Mouse (Mus musculus): ENCODE results near the gene Ctnna3.
A peak's percentile ranks its signal among the peaks of the same experiment; 100 is the strongest.
"Not testable (repeated sequence)": the region's sequence is repeated elsewhere in the genome, so short reads cannot be mapped to it uniquely, and the experiment has no call there.

The Ctnna3 gene

DNA sequence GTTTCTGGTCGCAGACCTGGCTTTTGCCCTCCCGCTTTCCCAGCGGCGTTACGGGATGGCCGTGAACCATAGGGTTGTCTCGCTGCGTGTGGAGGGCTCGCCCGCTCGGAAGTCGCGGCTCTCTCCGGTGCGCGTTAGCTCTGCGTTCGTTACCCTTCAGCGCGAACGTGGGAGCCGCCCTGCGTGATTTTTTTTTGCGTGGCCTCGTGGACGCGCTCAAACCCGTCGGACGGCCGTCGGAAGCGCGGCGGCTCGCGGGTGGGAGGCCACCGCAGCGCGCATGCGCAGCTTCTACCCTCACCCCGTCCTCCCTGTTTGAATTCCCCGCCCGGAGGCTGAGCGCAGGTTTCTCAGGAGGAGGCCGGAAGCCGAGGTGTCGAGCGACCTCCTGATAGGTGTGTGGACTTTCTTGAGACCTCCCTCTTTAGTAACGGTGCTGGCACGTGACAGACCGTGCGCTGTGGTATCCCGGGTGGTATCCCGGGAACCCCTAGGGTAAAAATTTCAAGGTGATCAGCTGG, at the start of gene Ctnna3:
Ctnna3 (plus strand) TSS at position 314 of the 521 bp plus-strand sequence.
- DNase-seq: peak; percentile 83

DNA sequence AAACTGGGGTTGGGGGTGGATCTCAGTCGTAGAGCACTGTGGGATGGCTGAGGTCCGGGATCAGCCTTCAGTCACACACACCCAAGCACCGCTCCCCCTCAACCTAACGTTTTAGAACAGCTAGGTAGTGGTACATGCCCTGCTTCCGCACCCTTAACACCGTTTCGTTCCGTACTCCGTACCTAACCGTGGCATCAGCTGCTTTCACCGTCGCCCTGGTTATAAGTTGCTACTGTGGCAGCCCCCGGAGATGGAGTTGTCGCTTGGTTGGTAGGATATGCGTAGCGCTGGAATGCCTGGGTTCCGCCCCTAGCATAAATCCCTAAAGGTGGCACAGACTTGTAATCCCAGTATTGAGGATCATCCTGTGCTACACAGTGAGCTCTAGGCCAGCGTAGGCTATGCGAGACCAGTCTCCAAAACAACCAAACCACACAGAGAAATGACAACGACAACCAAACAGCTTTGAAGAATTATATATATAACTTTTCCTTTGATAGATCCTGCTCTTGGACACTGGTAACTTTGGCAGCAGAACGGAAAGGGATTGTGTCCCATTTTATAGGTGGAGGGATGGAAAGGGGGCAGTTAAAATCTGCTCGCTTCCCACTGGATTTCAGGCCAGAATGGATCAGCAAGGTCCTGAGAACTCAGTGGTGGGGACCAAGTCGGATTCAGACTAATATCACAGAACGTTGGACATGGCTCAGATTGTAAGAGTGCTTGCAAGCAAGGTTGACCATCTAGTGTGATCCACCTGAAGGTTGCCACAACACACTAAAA, 48.2 kb upstream of the Ctnna3 start, which contains the start of gene Sirt1:
Sirt1 (minus strand) TSS at position 207 of the 783 bp plus-strand sequence.
- peak; percentile 14 for DNase-seq

DNA sequence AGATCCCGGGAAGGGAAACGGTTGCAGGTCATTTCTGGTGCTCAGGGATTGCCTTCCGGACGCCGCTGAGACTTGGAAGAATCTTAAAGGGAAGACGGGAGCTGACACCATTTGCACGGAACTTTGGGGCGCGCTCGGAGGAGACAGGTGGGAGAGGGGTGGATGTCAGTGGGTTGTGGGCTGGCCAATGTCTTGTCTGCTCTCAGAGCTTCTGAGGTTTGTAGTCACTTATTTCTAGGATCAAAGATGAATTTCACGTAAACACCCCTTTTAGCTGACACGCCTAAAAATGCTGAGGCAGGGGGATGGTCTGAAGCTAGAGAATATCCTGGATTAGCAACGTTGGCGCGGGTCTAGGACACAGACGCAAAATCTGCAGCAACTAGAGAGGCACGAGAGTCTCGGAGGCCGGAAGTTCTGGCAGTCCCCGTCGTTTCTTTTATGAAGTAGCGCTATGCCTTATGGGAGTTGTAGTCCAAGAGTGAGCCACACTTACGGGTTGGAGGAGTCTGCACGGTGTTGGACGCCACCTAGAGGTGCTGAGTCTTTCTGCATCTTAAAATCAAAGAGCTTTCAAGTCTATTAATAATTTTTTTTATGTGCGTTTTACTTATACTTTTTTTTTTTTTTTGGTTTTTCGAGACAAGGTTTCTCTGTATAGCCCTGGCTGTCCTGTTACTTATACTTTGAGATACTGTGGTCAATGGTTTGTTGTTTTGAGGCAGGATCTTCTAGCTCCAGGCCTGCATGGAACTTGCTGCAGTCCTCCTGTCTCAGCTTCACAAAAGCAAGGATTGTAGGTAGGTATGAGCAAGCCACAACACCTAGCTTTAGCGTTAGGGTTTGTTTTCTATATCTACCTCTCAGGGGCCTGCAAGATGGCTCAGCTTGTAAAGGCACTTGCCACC, 47.3 kb upstream of the Ctnna3 start, which contains the start of gene Dnajc12:
Dnajc12 (plus strand) TSS at position 72 of the 908 bp plus-strand sequence.
- peak; percentile 69 for DNase-seq

DNA sequence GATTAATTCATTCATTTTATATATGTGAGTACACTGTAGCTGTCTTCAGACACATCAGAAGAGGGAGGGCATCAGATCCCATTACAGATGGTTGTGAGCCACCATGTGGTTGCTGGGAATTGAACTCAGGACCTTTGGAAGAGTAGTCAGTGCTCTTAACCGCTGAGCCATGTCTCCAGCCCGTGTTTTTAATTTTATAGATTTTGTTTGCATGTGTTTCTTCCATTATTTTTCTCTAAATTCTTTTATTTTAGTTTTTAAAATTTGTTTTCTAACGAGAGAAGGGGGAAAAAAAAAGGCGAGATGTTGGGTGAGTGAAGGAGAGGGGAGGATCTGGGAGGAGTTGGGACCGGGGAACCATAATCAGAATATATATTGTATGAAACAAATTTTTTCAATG, 44.0 kb upstream of the Ctnna3 start:
- not testable (repeated sequence) for DNase-seq

DNA sequence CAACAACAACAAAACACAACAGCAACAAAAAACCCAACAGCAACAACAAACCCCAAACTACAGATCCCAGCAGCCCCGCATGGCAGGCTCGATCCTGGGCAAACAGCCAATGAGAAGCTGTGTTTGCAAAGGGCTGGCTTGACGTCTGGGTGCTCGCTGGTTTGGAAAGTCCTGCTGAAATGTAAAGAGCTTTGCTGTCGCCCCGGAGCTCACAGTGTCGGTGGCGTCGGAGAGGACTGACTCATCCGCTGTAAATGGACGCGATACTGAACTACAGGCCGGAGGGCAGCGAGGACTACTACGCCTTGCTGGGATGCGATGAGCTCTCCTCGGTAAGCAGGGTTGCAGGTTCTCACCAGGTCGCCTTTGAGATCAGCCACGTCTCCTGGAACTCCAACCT, 43.5 kb upstream of the Ctnna3 start:
- peak; percentile 80 for DNase-seq

DNA sequence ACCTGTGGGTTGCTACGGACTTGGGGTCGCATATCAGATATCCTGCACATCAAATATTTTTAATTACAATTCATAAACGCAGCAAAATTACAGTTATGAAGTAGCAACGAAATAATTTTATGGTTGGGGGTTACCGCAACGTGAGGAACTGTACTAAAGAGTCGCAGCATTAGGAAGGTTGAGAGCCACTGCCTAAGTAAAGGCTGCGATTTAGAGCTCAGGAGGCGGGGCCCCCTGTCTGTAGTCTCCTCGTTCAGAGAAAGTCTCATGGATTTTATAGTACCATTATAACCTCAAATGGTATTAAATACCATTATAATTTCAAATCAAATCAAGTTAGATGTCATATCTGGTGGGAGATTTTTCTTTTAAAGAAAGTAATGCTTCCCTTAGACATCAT, 42.9 kb upstream of the Ctnna3 start:
- no peak for DNase-seq

DNA sequence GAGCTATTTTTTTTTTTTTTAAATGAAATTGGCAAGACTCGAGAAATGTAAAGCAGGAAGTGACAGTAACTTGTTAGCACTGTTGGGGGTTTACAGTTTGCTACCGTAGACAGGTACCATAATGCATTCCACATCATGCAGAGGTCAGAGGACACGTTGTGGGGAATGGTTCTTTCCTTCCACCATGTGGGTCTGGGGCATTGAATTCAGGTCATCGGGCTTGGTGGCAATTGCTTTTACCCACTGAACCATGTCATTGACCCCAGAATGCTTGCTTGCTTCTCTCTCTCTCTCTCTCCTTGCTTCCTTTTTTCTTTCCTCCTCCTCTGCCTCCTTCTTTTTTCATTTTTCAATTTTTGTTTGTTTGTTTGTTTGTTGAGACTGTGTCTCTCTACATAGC, 41.0 kb upstream of the Ctnna3 start:
- no peak for DNase-seq

DNA sequence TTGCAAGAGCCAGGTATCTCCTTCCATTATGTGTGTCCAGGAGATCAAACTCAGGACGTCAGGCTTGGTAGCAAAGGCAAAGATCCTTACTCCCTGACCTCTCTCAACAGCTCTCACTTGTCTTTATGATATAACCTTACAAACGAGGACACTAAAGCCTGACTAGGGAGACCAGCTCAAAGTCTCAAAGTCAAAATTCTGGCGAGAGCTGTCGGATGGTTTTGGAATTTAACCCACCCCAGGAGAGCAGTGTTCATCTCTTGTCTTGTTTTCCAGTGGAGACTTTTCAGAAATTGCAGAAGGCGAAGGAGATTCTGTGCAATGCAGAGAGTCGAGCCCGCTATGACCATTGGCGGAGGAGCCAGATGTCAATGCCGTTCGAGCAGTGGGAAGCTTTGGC, 32.9 kb upstream of the Ctnna3 start:
- no peak for DNase-seq

DNA sequence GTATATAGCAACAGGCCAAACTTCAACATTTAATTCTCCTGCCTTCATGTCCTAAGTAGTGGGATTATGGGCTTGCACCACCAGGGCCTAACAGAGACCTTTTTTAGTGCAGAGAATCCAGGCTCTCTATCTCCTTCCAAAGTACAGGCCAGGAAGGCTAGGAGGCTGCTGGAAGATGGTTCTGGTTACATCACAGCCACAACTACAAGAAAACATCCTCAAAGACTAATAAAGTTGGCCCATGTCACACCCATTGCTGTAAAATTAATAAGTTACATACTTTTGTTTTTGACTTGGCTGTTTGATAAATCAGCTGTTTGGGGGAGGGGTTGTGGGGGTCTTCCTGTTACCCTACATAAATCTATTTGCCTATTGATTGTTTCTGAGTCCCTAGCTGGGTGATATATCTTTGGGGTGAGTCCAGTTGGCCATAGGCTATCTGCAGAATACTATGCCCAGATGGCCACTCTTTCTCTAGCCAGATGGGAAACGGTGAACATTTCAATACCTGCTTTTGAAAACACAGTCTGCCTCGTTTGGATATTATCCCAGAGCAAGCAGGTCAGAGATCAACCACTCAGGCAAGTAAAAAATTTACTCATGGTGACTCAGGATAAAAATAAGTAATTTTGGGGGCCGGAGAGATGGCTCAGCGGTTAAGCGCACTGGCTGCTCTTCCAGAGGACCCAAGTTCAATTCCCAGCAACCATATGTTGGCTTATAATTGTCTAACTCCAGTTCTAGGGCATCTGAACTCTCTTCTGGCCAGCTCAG, 27.0 kb upstream of the Ctnna3 start:
- no peak for DNase-seq

DNA sequence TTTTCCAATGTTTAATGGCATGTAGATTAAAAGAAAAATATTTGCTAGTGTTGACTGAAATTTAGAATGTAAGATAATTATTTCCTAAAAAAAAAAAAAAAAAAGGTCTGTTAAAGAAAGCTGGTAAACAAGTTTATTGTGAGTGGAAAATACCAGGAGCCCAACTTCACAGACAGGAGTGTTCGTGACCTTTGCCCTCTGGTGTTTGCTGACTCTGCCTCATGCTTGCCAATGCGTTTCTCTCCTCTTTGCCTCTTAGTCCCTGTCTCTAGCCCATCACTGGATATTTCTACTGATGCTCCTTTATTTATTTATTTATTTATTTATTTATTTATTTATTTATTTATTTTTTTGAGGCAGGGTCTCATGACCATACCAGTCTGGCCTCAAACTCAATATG, 26.3 kb upstream of the Ctnna3 start:
- no peak for DNase-seq

DNA sequence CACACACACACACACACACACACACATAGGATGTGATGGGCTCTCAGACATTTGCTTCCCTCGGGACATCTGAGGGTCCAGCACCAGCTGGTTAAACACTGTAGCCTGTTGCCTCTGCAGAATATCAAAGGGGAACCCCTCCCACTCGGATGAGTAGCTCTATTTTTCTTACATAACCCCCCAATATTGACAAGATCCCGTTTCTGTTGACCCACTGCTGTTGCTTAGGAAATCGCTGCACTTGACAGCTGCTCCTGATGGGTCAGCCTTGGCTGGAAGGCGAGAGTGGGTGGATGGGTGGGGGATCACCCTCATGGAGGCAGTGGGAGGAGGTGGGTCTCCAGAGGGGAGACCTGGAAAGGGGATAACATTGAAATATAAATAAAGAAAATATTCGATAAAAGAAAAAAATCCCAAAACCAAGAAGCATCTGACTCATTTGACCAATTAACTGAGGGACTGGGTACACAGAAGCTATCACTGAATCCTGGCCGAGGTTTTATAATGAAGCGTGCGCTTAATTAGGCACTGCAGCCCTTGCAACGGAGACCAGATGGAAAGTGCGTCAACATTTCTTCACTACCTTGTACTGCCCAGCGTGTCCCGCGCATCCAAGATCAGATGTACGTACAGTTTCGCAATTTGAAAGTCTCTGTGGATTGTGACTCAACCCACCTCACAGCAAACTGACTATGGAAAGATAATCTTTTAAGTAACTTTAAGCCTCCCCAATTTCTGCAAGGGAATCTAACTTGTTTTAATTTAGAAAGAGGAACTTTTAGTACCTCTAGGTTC, 19.5 kb upstream of the Ctnna3 start:
- DNase-seq: no peak

DNA sequence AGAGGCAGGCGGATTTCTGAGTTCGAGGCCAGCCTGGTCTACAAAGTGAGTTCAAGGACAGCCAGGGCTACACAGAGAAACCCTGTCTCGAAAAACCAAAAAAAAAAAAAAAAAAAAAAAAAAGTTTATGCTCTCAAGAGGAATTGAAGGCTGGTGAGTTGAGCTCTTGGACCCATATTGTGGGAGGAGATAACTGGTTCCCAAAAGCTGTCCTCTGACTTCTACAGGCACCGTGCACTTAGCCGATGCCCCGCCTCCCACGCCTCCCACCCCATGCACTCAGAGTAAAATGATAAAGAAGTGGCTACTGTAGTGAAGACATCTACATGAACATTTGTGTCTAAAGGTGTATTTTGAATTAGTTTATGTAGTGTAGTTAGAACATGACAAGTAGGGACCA, 18.2 kb upstream of the Ctnna3 start:
- DNase-seq: not testable (repeated sequence)

DNA sequence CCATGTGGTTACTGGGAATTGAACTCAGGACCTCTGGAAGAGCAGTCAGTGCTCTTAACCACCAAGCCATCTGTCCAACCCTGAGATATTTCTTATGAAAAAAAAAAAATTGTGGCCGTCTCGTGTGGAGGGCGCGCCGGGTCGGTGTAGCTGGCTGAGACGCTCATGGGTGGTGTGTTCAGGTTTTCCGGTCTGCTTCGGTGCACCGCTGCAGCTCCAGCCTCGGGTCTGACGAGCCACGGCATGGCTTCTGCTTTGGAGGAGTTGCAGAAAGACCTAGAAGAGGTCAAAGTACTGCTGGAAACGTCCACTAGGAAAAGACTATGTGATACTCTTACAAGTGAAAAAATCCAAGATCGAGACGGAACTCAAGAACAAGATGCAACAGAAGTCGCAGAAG, 17.1 kb upstream of the Ctnna3 start:
- DNase-seq: no peak

DNA sequence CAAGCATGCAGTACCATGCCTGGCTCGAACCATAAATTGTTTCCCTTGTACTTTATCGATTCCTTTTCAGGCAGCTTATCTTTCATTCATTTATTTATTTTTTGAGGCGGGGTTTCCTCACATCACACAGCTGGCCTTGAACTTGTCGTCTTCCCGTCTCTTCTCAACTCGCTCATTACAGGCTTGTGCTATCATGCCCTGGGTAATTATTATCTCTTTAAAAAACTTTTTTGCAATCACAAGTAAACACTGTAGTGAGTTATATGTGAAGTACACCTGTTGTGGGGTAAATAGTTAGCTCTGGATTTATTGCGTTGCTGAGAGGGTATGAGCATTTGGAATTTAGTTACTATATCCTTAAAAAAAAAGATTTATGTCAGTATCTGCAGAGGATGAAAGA, 14.6 kb upstream of the Ctnna3 start:
- no peak for DNase-seq

DNA sequence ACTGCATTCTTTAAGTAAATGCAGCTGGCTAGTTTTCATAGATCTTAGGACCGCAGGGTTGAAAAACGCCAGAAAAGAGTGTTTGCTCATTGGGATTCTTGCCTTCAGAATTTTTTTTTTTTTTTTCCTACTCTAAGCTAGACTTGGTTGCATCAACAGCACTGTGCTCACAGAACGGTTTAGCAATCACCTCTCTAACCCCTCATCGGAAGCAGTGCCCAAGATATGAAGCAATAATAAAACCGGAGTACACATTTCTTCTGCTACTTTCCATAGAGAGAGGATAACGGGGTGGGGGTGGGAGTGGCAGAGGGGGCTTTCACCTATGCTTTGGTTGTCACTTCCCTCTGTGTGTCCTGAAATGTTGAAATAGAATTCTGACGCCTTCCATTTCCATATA, 14.0 kb upstream of the Ctnna3 start:
- DNase-seq: no peak

DNA sequence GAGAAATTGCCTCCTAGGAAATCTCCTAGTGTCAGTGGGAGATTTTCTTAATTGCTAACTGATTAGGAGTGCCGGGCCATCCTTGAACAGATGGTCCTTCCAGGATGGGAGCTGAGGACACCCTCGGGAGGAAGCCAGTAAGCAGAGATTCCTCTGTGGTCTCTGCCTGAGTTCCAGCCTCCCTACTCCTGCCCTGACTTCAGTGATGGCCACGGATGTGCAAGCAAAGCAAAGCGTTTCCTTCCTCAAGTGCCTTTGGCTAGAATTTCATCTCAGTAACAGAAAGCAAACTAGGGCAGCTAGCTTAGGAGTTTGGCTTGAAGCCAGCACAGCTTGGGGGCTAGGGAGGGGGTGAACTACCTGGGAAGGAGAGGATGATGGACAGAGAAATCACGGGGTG, 12.8 kb upstream of the Ctnna3 start:
- DNase-seq: no peak

DNA sequence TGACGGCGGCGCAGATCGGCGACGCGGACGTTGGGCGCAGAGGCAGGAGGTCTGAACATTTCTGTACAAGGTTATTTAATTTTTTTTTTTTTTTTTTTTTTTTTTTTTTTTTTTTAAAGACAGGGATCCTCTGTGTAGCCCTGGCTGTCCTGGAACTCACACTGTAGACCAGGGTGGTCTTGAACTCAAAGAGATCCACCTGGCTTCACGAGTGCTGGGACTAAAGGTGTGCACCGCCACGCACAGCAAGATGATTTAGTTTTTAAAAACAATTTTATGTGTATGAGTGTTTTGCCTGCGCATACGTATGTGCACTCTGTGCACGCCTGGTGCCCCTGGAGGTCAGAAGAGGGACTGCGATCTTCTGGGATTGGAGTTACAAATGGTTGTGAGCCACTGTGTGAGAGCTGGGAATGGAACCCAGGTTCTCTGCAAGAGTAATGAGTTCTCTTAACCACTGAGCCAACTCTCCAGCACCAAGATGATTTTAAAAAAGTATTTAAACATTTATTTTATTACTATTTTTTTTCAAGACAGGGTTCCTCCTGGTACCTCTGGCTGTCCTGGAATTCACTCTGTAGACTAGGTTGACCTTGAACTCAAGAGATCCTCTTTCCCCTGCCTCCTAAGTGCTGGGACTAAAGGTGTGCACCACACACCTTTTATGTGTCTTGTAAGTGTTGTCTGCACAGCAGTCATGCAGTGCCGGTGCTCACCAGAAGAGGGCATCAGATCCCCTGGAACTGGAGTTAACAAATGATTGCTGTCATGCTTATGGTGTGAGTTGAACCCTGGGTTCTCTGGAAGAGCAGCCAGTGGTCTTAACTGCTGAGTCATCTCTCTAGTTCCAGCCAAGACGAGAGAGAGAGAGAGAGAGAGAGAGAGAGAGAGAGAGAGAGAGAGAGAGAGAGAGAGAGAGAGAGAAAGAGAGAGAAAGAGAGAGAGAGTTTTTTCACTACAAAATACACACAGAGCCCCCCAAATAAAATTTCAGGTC, 7.9 kb upstream of the Ctnna3 start, which contains the start of gene Gm7075:
Gm7075 (minus strand) TSS at position 51 of the 997 bp plus-strand sequence.
- peak; percentile 53 for DNase-seq

DNA sequence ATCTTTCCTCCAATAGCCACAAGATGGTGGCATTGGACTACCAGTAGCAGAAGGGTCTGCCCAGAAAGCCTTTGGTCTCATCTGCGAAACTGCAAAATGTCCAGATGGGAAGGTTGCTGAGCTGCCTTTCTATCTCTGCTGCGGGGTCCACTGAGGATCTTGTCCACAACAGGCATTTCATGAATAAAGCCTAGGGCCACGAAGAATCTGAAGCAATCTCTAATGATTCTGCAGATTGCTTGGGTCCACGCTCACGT, 7.2 kb upstream of the Ctnna3 start:
- no peak for DNase-seq

DNA sequence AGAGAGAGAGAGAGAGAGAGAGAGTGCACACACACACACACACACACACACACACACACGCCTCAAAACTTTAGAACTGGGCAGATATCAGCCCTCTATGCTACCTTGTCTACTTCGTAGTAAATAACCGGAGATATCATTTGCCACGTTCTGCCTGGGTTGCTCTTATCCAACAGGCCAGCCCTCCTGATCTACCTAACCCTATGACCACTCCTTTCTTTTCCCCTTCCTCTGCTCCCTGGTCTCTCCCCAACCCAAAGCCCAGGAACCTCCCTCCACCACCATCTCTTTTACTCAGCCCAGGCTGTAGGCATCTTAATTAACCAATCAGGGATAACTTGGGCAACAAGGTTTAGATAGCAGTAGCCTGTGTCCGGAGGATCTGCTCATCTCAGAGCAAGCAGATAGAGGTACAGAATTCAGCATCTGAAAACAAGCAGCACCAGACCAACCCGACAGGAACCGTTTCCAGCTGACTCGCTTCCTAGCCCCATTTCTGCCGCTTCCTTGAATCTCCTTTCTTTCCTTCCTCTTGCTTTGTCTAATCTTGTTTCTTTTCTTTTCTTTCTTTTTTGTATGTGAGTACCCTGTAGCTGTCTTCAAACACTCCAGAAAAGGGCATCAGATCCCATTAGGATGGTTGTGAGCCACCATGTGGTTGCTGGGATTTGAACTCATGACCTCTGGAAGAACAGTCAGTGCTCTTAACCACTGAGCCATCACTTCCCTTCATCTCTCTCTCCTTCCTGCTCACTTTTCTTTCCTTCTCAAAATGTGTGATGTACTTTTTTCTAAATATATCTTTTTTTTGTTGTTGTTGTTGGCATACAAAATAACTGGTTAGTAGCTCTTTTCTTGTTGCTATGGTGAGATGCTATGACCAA, 6.1 kb upstream of the Ctnna3 start:
- DNase-seq: no peak

DNA sequence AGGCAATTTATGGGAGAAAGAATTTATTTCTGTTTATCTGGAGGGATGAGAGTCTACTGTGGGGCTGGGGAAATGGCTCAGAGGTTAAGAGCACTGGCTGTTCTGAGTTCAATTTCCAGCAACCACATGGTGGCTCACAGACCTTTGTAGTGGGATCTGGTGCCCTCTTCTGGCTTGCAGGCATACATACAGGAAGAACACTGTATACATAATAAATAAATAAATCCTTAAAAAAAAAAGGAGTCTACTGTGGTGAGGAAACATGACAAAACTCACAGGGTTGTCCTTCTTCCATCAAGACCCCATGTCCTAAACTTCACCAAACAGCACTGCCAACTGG, 5.5 kb upstream of the Ctnna3 start:
- DNase-seq: peak; percentile 15

Data from right cerebral cortex, postnatal 4 days (tissue).